Comparison of ENCODE assay signal across 10 mouse cellular contexts in the genomic region with DNA sequence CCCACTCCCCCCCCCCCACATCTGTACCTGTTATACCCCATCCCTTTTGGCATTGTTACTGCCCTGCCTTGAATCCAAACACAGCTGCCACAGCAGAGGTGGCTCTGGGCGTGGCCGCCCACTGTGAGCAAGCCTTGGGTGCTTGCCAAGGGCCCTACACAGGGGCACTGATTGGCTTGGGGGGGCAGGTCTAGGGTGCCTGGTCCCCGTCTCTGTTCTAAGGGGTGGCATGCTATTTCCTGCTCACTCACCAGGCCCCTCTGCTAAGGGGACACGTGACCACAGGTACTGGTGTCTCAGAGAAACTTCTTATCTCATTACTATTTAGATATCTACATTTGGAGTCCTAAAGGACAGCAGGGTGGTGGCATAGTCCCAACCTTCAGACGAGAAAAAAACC. TPM values are rescaled to one million over a fixed set of nuclear protein-coding genes. Genes with fewer than 3 reads are reported as not detected.
DNase-seq lines count a peak whose midpoint lies in the region; ATAC-seq lines count a peak whose summit lies in the region.
"Had no signal": no experiment of that assay in that cellular context is flagged by ENCODE, and none has a peak within 500 bp of the region (broad histone marks: within the 10 kb centered on the region; RNA-seq: fewer than 3 reads in every experiment).

No protein-coding gene starts in this region.

- DNase-seq in limb, embryonic 10.5 days (ENCODE audit: low spot score), result no peak
- DNase-seq in natural killer cell, adult 2 months (ENCODE audit: low spot score in 2 of 2), result peak; percentile 79 to 82
- DNase-seq in hindbrain, embryonic 14.5 days (ENCODE audit: low spot score), result no peak
- DNase-seq in gastrocnemius, postnatal 25 days, result no peak

- no peak overlapping the region for H3K27ac ChIP-seq in hindbrain, embryonic 12.5 days
- H3K27ac ChIP-seq in hindbrain, embryonic 16.5 days (ENCODE audit: low read depth, low read length), result no peak overlapping the region
- H3K27ac ChIP-seq in heart, embryonic 14.5 days (replicated peaks in 1 of 2; ENCODE audit: control insufficient read depth in 1 of 2, insufficient read depth in 1 of 2, low read depth in 2 of 2, low read length in 2 of 2), result peak overlapping the region; percentile 69 to 71; a peak in 3 of 4 replicates
- peak overlapping the region; percentile 28; the same call in 1 of the 2 replicates for H3K27ac ChIP-seq in limb, embryonic 10.5 days
- H3K27ac ChIP-seq in hindbrain, embryonic 13.5 days, result no peak overlapping the region
- no peak overlapping the region for H3K27ac ChIP-seq in hindbrain, embryonic 14.5 days
- H3K27ac ChIP-seq: neural tube, embryonic 12.5 days had no signal

- H3K4me2 ChIP-seq in hindbrain, embryonic 12.5 days (replicated peaks), result no peak overlapping the region
- H3K4me2 ChIP-seq in hindbrain, embryonic 16.5 days (ENCODE audit: low read length), result no peak overlapping the region
- peak overlapping the region; percentile 53 for H3K4me2 ChIP-seq in heart, embryonic 14.5 days (ENCODE audit: low read length)
- H3K4me2 ChIP-seq in hindbrain, embryonic 13.5 days, result no peak overlapping the region
- no peak overlapping the region for H3K4me2 ChIP-seq in hindbrain, embryonic 14.5 days (replicated peaks)
- H3K4me2 ChIP-seq: neural tube, embryonic 12.5 days had no signal

- no peak overlapping the region for H3K9ac ChIP-seq in hindbrain, embryonic 12.5 days
- no peak overlapping the region for H3K9ac ChIP-seq in hindbrain, embryonic 16.5 days (ENCODE audit: low read depth, low read length)
- peak overlapping the region; percentile 30; the same call in 1 of the 2 replicates for H3K9ac ChIP-seq in heart, embryonic 14.5 days (ENCODE audit: low read length)
- no peak overlapping the region for H3K9ac ChIP-seq in hindbrain, embryonic 13.5 days
- H3K9ac ChIP-seq in hindbrain, embryonic 14.5 days, result no peak overlapping the region
- H3K9ac ChIP-seq: neural tube, embryonic 12.5 days had no signal

- H3K9me3 ChIP-seq in hindbrain, embryonic 12.5 days (replicated peaks), result no peaks in the 10 kb centered on the region
- no peaks in the 10 kb centered on the region for H3K9me3 ChIP-seq in hindbrain, embryonic 16.5 days (ENCODE audit: control insufficient read depth, low read length)
- H3K9me3 ChIP-seq in heart, embryonic 14.5 days (ENCODE audit: control insufficient read depth, low read length), result no peaks in the 10 kb centered on the region
- no peaks in the 10 kb centered on the region for H3K9me3 ChIP-seq in limb, embryonic 10.5 days (replicated peaks)
- H3K9me3 ChIP-seq in hindbrain, embryonic 13.5 days, result no peaks in the 10 kb centered on the region
- no peaks in the 10 kb centered on the region for H3K9me3 ChIP-seq in hindbrain, embryonic 14.5 days (ENCODE audit: control insufficient read depth, low read length)
- H3K9me3 ChIP-seq: neural tube, embryonic 12.5 days had no signal

- no peak overlapping the region for H3K4me3 ChIP-seq in hindbrain, embryonic 12.5 days
- H3K4me3 ChIP-seq in hindbrain, embryonic 16.5 days (ENCODE audit: low read length), result no peak overlapping the region
- H3K4me3 ChIP-seq in heart, embryonic 14.5 days (ENCODE audit: control insufficient read depth in 1 of 2, insufficient read depth in 1 of 2, low read depth in 1 of 2, low read length in 2 of 2), result peak overlapping the region in 1 of 2 experiments; percentile 13; a peak in 1 of 4 replicates
- no peak overlapping the region for H3K4me3 ChIP-seq in limb, embryonic 10.5 days
- H3K4me3 ChIP-seq in hindbrain, embryonic 13.5 days, result no peak overlapping the region
- no peak overlapping the region for H3K4me3 ChIP-seq in hindbrain, embryonic 14.5 days (replicated peaks; ENCODE audit: low read length)
- H3K4me3 ChIP-seq: erythroblast, embryonic 14.5 days; neural tube, embryonic 12.5 days had no signal

- H3K36me3 ChIP-seq in hindbrain, embryonic 12.5 days, result no peaks in the 10 kb centered on the region
- H3K36me3 ChIP-seq in hindbrain, embryonic 16.5 days (ENCODE audit: control insufficient read depth, insufficient read depth, low read length), result no peaks in the 10 kb centered on the region
- H3K36me3 ChIP-seq in heart, embryonic 14.5 days (ENCODE audit: control insufficient read depth, insufficient read depth, low read length), result no peaks in the 10 kb centered on the region
- no peaks in the 10 kb centered on the region for H3K36me3 ChIP-seq in limb, embryonic 10.5 days
- H3K36me3 ChIP-seq in hindbrain, embryonic 13.5 days, result no peaks in the 10 kb centered on the region
- no peaks in the 10 kb centered on the region for H3K36me3 ChIP-seq in hindbrain, embryonic 14.5 days (replicated peaks; ENCODE audit: control insufficient read depth, insufficient read depth)
- H3K36me3 ChIP-seq: neural tube, embryonic 12.5 days had no signal

- peaks cover 22% of the 10 kb centered on the region for H3K27me3 ChIP-seq in hindbrain, embryonic 12.5 days
- H3K27me3 ChIP-seq in hindbrain, embryonic 16.5 days (replicated peaks; ENCODE audit: control insufficient read depth, insufficient read depth, low read length), result 0 out of 2 replicates have a peak, but pooled peaks cover 2% of the 10 kb centered on the region
- 0 out of 2 replicates have a peak, but pooled peaks cover 8% of the 10 kb centered on the region for H3K27me3 ChIP-seq in heart, embryonic 14.5 days (ENCODE audit: control insufficient read depth, insufficient read depth, low read length)
- peaks cover 38% of the 10 kb centered on the region for H3K27me3 ChIP-seq in limb, embryonic 10.5 days (ENCODE audit: low read depth, poor library complexity, severe bottlenecking)
- peaks cover 26% of the 10 kb centered on the region for H3K27me3 ChIP-seq in hindbrain, embryonic 13.5 days
- H3K27me3 ChIP-seq in hindbrain, embryonic 14.5 days (ENCODE audit: control insufficient read depth, insufficient read depth, low read length), result 0 out of 2 replicates have a peak, but pooled peaks cover 5% of the 10 kb centered on the region

- whole genome bisulfite sequencing in hindbrain, embryonic 12.5 days, result 81% methylated on average over 5 of the region's 5 CpGs
- WGBS in hindbrain, embryonic 16.5 days, result 75% methylated on average over 5 of the region's 5 CpGs
- 28% methylated on average over 5 of the region's 5 CpGs for WGBS in heart, embryonic 14.5 days
- 84% methylated on average over 5 of the region's 5 CpGs for WGBS in limb, embryonic 10.5 days
- WGBS in hindbrain, embryonic 13.5 days, result 72% methylated on average over 5 of the region's 5 CpGs
- 81% methylated on average over 5 of the region's 5 CpGs for WGBS in hindbrain, embryonic 14.5 days

- peaks cover 6% of the 10 kb centered on the region; the same call in 1 of the 2 replicates for H3K4me1 ChIP-seq in hindbrain, embryonic 12.5 days
- H3K4me1 ChIP-seq in hindbrain, embryonic 16.5 days (ENCODE audit: control insufficient read depth, insufficient read depth, low read depth, low read length), result no peaks in the 10 kb centered on the region; the same call in 1 of the 2 replicates
- peaks cover 38 to 39% of the 10 kb centered on the region in 2 experiments for H3K4me1 ChIP-seq in heart, embryonic 14.5 days (ENCODE audit: control insufficient read depth in 2 of 2, insufficient read depth in 2 of 2, low read length in 2 of 2)
- peaks cover 41% of the 10 kb centered on the region for H3K4me1 ChIP-seq in limb, embryonic 10.5 days
- H3K4me1 ChIP-seq in hindbrain, embryonic 13.5 days (replicated peaks), result peaks cover 15% of the 10 kb centered on the region
- no peaks in the 10 kb centered on the region for H3K4me1 ChIP-seq in hindbrain, embryonic 14.5 days (replicated peaks; ENCODE audit: control insufficient read depth, insufficient read depth, low read length)

- ATAC-seq in hindbrain, embryonic 12.5 days (ENCODE audit: low FRiP score), result 0 out of 2 replicates have a peak, but pooled peaks have one; percentile 18
- ATAC-seq in hindbrain, embryonic 16.5 days, result no peak
- no peak for ATAC-seq in heart, embryonic 14.5 days (ENCODE audit: insufficient number of reproducible peaks, insufficient read depth, low FRiP score, low read depth)
- ATAC-seq in hindbrain, embryonic 13.5 days (ENCODE audit: low FRiP score), result no peak
- no peak for ATAC-seq in hindbrain, embryonic 14.5 days (ENCODE audit: low FRiP score)

RNA-seq across cellular contexts. Expression of a gene that starts 1.9 kb away (rescaled TPM):
- 0.52 and 0.77 TPM in 2 replicates for polyA plus RNA-seq in hindbrain, embryonic 12.5 days (2016; fragmentation: Nextera tagmentation; extraction: Ambion mirVana)
- 1.4 and 2.0 TPM in 2 replicates for polyA plus RNA-seq in hindbrain, embryonic 16.5 days (2015; fragmentation: Nextera tagmentation; extraction: Ambion mirVana)
- 4.6 and 5.2 TPM in 2 replicates for polyA plus RNA-seq in heart, embryonic 14.5 days (2014; fragmentation: Nextera tagmentation; extraction: Ambion mirVana)
- 0.45 and 1.0 TPM in 2 replicates for polyA plus RNA-seq in limb, embryonic 10.5 days (2016; fragmentation: Nextera tagmentation; extraction: Ambion mirVana)
- polyA plus RNA-seq in hindbrain, embryonic 13.5 days (2015; fragmentation: Nextera tagmentation; extraction: Ambion mirVana), result 1.3 and 1.4 TPM in 2 replicates
- polyA plus RNA-seq in hindbrain, embryonic 14.5 days (2014; fragmentation: Nextera tagmentation; extraction: Ambion mirVana), result 1.5 and 1.7 TPM in 2 replicates
- total RNA-seq in gastrocnemius, postnatal 25 days (2021), result under 1 TPM; 0.51 to 0.88 TPM

RNA-seq across cellular contexts. Expression of a gene that starts 28.0 kb away (rescaled TPM):
- 60.2 and 61.0 TPM in 2 replicates for polyA plus RNA-seq in hindbrain, embryonic 12.5 days (2016; fragmentation: Nextera tagmentation; extraction: Ambion mirVana)
- 40.2 and 48.8 TPM in 2 replicates for polyA plus RNA-seq in hindbrain, embryonic 16.5 days (2015; fragmentation: Nextera tagmentation; extraction: Ambion mirVana)
- polyA plus RNA-seq in heart, embryonic 14.5 days (2014; fragmentation: Nextera tagmentation; extraction: Ambion mirVana), result 50.1 and 50.5 TPM in 2 replicates
- polyA plus RNA-seq in limb, embryonic 10.5 days (2016; fragmentation: Nextera tagmentation; extraction: Ambion mirVana), result 54.1 and 55.2 TPM in 2 replicates
- polyA plus RNA-seq in hindbrain, embryonic 13.5 days (2015; fragmentation: Nextera tagmentation; extraction: Ambion mirVana), result 44.6 and 45.3 TPM in 2 replicates
- 59.8 and 65.4 TPM in 2 replicates for polyA plus RNA-seq in hindbrain, embryonic 14.5 days (2014; fragmentation: Nextera tagmentation; extraction: Ambion mirVana)
- total RNA-seq in gastrocnemius, postnatal 25 days (2021), result 10 to 100 TPM; 19.7 to 21.6 TPM

RNA-seq across cellular contexts. Expression of a gene that starts 35.0 kb away (rescaled TPM):
- 3.6 and 3.8 TPM in 2 replicates for polyA plus RNA-seq in hindbrain, embryonic 12.5 days (2016; fragmentation: Nextera tagmentation; extraction: Ambion mirVana)
- polyA plus RNA-seq in hindbrain, embryonic 16.5 days (2015; fragmentation: Nextera tagmentation; extraction: Ambion mirVana), result 6.7 and 7.1 TPM in 2 replicates
- 10.3 and 12.5 TPM in 2 replicates for polyA plus RNA-seq in heart, embryonic 14.5 days (2014; fragmentation: Nextera tagmentation; extraction: Ambion mirVana)
- polyA plus RNA-seq in limb, embryonic 10.5 days (2016; fragmentation: Nextera tagmentation; extraction: Ambion mirVana), result 2.8 and 4.2 TPM in 2 replicates
- 3.8 and 4.0 TPM in 2 replicates for polyA plus RNA-seq in hindbrain, embryonic 13.5 days (2015; fragmentation: Nextera tagmentation; extraction: Ambion mirVana)
- 4.3 and 5.8 TPM in 2 replicates for polyA plus RNA-seq in hindbrain, embryonic 14.5 days (2014; fragmentation: Nextera tagmentation; extraction: Ambion mirVana)
- total RNA-seq in gastrocnemius, postnatal 25 days (2021), result 10 to 100 TPM in 1 of 2 experiments, 1 to 10 TPM in 1; 5.4 to 10.5 TPM

Comparison
In these comparisons a context has a peak if more than half of its experiments do, and no peak if none do; other contexts are left out.
1. H3K27ac ChIP-seq: peak in heart, embryonic 14.5 days (2 of 2) and limb, embryonic 10.5 days (single experiment); none in hindbrain, embryonic 12.5 days (single experiment), hindbrain, embryonic 16.5 days (single experiment), hindbrain, embryonic 13.5 days (single experiment) and hindbrain, embryonic 14.5 days (single experiment).
2. DNase-seq: peak in natural killer cell, adult 2 months (2 of 2); none in limb, embryonic 10.5 days (single experiment), hindbrain, embryonic 14.5 days (single experiment) and gastrocnemius, postnatal 25 days (single experiment).